Mouse (Mus musculus): ENCODE data around the gene Selenoi.
"Not testable (repeated sequence)": the region's sequence is repeated elsewhere in the genome, so short reads cannot be mapped to it uniquely, and the experiment has no call there.

Gene Selenoi

DNA sequence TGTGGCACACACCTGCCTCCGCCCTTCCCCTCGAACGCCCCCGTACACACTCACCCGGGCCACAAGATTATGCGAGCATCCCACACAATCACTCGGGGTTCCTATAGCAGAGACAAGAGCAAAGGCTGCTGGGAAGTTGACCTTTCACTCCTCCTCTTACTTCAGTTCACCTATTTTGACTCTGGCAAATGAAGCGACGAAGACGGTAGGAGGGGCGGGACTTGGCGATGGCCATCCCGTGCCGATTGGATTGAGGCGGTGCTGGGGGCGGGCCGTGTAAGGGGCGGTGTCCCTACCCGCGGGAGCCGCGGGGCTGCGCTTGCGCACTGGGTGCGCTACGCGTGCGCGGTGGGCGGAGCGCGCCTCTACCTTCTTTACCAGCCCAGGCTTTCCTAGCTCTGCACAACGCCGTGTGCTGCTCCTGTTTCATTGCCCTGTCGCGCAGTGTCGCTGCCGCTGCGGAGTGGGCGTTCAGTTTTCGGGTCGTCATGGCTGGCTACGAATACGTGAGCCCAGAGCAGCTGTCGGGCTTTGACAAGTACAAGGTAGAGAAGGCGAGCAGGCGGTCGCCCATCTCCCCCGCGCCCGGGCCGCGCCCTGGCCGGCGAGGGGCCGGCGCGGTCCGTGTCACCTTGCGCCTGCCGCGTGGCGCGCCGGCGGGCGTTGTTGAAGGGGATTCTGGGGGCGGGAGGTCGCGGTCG is at the start of gene Selenoi:
TSS of gene Selenoi (plus strand) at position 311 of the 701 bp plus-strand sequence.
- peak; percentile 97 to 99 for DNase-seq (ENCODE audit: low spot score in 2 of 2)

- DNase-seq (ENCODE audit: low spot score in 2 of 2): no peak
Observed at GRCm38 (mm10) chr5:30187687-30188485, 44.5 kb upstream of the Selenoi start.

DNA sequence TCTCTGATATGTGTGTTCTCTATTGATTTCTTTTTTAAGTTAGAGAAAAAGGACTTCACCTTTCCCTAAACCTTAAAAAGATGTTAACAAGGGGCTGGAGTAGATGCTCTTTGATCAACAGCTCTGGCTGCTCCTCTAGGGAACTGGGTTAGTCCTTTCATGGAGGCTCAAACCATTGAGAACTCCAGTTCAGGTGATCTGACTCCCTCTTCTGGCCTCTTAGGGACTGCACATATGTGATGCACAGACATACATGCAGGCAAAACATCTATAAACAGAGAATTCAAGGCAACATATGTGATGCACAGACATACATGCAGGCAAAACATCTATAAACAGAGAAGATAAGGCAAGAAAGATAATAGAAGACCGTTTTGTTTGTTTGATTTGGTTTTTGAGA is 39.9 kb upstream of the Selenoi start:
- no peak for DNase-seq (ENCODE audit: low spot score in 2 of 2)

DNA sequence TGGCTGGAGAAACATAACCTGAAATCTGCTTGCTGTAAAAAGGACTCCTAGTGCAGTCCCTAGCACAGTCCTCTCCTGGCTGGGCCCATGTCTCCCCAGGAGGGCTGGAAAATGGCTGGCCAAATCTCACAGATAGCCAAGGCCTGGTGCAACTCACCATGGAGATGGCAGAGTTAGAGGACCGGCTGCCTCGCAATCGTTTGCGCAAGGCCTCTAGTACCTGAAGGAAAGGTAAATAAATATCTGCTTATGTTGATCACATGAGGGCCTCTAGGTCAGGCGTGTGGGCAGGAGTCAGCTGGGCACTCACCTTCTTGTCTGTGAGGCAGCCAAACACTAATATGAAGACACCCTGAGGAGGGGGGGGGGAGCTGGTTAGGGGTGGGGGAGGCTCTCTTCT is 37.0 kb upstream of the Selenoi start:
- no peak for DNase-seq (ENCODE audit: low spot score in 2 of 2)

DNA sequence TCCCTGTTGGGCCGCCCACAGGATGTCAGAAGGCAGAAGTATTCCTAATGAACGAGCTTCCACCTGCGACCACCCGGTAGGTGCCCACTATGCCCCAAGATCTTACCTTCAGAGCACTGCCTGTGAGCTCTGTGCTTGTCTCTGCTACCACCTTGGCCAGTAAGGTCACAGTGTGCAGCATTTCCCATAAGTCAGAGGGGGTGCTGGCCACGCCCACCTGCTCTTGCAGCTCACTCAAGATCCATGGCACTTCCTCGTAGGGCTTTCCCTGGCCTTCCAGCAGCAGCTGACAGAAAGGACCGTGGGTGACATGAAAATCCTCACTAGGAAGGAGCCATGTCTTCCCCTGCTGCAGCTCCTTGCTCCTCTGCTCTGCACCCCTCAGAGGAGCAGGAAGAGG is 34.1 kb upstream of the Selenoi start:
- no peak for DNase-seq (ENCODE audit: low spot score in 2 of 2)

- DNase-seq (ENCODE audit: low spot score in 2 of 2): no peak
Observed at GRCm38 (mm10) chr5:30201521-30201920, 30.9 kb upstream of the Selenoi start.

- DNase-seq (ENCODE audit: low spot score in 2 of 2): no peak
Observed at GRCm38 (mm10) chr5:30202221-30202620, 30.2 kb upstream of the Selenoi start.

- DNase-seq (ENCODE audit: low spot score in 2 of 2): no peak
Observed at GRCm38 (mm10) chr5:30203216-30203885, 29.0 kb upstream of the Selenoi start.

DNA sequence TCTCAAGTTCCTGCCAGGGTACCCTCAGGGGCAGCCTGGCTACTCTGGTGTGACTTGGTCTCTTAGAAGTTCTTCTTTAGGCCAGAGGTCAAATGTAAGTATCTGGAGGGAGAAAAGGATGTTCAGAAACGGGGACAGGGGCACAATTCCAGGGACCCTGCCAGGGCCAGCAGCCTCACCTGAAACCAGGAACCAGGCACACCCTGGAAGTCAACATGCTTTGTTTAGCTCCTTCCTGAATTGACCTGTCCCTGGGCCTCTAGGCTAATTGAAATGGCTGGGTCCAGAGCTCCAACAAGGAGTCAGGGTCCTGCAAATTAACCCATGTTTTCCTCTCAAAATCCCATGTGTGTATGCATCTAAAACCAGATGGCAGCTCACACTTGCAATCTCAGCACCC is 27.9 kb upstream of the Selenoi start:
- DNase-seq (ENCODE audit: low spot score in 2 of 2): no peak

DNA sequence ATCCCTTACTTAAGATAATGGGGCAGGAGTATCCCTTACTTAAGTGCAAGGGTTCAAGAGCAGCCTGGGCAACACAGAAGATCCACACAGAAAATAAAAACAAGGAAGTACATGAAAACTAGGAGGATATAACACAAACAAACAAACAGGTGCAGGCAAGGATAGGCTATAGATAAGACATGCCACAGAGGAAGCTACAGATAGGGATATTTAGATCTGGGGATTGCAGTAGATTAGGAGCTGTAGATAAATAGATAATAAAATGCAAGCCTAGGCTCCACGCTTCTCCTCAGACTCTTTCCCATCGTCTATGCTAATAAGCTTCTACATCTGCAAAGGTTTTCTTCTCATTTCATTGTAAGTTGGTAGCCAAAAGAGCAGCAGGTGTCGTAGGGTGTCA is 27.3 kb upstream of the Selenoi start:
- no peak for DNase-seq (ENCODE audit: low spot score in 2 of 2)

DNA sequence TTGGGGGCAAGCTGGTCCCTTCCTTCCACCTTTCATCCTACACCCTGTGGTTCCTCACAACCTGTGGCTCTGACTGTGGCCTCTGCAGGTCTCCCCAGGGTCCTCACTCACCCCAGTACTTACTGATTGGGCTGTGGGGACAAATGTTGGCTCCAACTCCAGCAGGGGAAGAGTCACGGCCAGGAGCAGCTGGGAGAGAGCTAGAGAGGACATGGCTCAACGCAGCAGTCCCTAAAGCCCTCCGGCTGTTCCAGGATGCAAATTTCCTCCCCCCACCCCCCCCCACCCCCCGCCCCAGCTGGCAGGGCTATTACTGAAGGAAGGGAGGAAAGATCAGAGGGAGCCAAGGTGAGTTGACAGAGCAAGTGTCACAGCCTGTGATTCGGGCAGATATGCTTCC is 26.9 kb upstream of the Selenoi start, which contains the start of gene Adgrf3:
TSS of gene Adgrf3 (minus strand) at position 230 of the 400 bp plus-strand sequence.
- no peak for DNase-seq (ENCODE audit: low spot score in 2 of 2)

- DNase-seq (ENCODE audit: low spot score in 2 of 2): peak in 1 of 2 experiments; percentile 47
Observed at GRCm38 (mm10) chr5:30207276-30207675, 25.1 kb upstream of the Selenoi start.

DNA sequence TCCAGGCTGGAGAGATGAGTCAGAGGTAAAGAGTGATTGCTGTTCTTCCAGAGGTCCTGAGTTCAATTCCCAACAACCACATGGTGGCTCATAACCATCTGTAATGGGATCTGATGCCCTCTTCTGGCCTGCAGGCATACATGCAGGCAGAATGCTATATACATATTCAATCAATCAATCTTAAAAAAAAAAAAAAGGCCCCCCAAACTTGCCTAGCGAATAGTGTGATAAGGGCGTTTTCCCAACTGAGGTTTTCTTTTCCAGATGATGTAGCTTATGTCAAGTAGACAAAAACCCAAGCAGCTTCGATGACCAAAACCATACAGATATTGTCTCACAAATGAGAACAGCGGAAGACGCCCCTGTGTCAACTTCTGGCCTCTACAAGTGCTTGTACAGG is 21.6 kb upstream of the Selenoi start:
- DNase-seq (ENCODE audit: low spot score in 2 of 2): not testable (repeated sequence)

DNA sequence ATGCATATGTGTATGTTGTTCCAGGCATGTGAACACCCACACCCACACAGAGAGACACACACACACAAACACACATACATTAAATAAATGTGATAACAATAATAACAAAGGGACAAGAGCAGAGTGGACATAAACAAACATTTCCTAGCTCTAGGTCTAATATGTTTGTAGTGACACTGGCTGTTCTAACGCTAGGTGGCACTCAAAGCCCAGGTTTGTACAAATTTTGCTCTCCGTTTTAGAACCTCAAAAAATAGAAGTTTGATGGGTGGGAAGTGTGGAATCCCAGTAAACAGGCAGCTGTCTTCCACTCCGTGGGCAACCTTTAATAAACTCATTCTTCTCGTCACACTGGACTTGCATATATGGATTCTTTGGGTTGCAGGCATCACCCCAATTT is 17.5 kb upstream of the Selenoi start:
- DNase-seq (ENCODE audit: low spot score in 2 of 2): peak; percentile 34 to 66

GRCm38 (mm10) chr5:30215970-30216369 is 16.4 kb upstream of the Selenoi start:
- DNase-seq (ENCODE audit: low spot score in 2 of 2): no peak

GRCm38 (mm10) chr5:30219715-30220114 is 12.7 kb upstream of the Selenoi start:
- DNase-seq (ENCODE audit: low spot score in 2 of 2): no peak

GRCm38 (mm10) chr5:30220666-30221065 is 11.7 kb upstream of the Selenoi start:
- no peak for DNase-seq (ENCODE audit: low spot score in 2 of 2)

DNA sequence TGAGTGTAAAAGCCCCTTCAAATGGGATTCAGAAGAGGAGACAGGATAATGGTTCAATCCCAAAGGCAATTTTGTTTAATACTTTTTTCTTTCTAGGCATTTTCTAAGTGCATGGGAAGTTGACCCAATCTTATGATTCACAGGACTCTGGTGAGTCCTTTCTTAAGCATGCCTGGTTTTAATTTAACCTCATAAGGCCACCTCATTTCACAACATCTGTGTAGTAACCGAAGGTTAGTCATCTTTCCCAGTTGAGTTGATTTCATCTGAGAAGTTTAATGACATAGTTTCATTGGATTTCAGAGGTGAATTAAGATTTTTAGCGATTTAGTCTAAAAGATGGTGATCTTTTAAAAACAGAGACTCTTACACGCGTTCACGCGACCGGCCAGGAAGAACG is 9.7 kb upstream of the Selenoi start:
- no peak for DNase-seq (ENCODE audit: low spot score in 2 of 2)

DNA sequence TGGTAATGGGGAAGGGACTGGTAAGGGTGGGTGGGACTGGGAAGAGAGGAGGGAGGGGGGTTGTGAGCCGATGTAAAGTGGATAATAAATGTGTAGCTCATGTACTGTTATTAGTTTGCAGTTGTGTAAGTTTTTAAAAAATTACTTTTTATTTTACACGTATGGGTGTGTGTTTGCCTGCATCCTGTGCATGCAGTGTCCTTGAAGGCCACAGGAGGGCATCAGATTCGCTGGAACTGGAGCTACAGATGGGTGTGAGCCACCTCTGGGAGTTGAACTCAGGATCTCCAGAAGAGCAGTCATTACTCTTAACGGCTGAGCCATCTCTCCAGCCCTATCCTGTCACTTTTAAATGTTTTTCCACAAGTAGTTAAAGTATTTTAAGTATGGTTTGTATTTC is 1.5 kb upstream of the Selenoi start:
- peak; percentile 48 to 61 for DNase-seq (ENCODE audit: low spot score in 2 of 2)

DNA sequence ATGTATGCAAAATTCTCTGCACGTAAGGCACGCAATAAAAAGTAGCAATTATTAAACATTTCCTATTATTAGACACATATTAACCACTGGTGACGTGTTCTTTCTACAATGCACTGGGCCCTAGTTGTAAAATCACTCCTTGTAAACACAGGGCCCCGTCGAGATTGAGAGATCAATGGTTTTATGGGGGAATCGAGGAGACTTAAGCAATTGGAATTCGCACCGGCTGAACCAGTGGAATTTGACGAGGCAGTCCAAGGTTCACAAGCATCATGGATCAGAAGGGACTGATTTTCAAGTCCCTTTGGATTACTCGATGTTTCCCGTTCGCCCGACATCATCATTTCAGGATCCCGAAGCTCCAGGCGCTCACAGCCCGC is 500 bp upstream of the Selenoi start:
- DNase-seq (ENCODE audit: low spot score in 2 of 2): no peak

DNA sequence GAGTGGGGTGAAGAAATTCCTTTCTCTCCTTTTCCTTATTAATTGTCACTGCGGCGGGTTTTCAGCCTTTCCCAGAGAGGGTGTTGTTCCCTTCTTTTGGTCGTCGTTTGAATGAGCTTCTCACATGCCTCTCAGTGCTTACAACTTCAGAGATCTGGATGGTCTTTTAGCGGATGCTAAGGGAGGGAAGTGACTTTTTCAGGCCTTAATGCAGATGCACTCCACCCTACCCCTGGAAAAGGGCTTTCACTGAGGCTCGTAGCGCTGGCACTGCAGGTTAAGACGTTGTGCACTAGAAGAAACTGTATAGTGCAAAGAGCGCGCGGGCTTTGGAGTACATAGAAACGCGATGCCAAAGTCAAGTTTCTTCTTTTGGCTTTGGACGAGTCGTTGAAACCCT is 661 bp downstream of the Selenoi start:
- DNase-seq (ENCODE audit: low spot score in 2 of 2): peak; percentile 33 to 44

- DNase-seq (ENCODE audit: low spot score in 2 of 2): no peak
Observed at GRCm38 (mm10) chr5:30233979-30234378, 1.6 kb downstream of the Selenoi start.
